Mouse (Mus musculus) thymus, adult 2 months (tissue): ENCODE results near the gene Zdhhc13.

Source experiments
- CTCF ChIP-seq: fragments of 200-500 bp; IDR thresholded peaks from 2 replicates; pipeline ENCODE4 v1.5.1; 2012; ENCODE audit warnings: mild to moderate bottlenecking, control low read depth, low read length, moderate library complexity, borderline replicate concordance; ENCODE audit not compliant: control insufficient read depth, poor library complexity, insufficient read depth; ENCODE audit errors: extremely low read depth
- POLR2A ChIP-seq: fragments of 200-500 bp; IDR thresholded peaks from 2 replicates; pipeline ENCODE4 v1.6.1; 2012; ENCODE audit warnings: mild to moderate bottlenecking, low read length, control low read depth, moderate library complexity; ENCODE audit not compliant: control insufficient read depth, poor library complexity, insufficient read depth; ENCODE audit errors: extremely low read depth

GRCm38 (mm10) chr7:48855461-48855860 is 66.7 kb downstream of the Zdhhc13 start:
- TF ChIP-seq POLR2A (no peak), CTCF (no peak)
